Mouse (Mus musculus): ENCODE measurements around the gene Tbx1.

The Tbx1 gene

DNA sequence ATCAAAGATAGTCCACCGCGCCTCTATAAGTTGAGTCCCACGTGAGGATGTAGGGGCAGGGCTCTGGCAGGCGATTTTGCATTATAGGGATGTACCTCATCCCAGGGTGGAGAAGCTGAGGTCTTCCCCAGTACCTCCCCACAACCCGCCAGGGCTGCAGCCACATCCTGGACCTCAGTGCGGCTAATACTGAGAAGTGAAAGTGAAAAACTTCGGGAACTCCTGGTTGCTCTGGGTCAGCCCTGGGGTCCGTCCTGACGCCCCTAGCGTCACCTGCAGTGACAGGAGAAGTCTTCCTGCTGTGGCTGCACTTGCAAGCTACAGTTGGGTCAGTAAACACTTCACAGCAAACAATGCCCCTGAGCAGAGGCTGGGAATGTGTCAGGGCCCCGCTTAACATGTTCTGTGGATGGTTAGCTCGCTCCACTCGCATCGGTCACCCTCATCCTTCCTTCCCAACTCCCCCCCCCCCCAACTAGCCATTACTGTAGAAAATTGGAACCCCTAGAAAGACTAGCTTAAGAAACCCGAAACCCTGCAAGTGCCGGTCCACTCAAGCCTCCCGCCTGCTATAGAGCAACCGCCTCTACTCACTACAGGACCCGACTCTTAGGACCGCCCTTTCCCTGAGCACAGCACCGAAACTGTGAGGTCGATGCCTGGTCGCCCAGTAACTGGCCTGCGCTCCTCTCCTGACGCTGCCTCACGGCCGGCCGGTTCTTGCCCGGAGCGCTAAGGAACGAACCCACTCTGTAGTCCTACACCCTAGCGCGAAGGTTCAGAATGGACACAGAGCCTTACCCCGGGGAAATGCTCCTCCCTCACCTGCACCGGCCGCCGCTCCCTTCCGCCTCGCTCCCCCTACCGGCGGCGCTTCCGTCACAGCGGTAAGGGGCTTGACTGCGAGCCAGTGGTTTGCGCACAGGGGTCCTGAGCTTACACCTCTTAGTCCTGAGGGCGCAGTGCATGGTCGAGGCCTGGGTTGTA, at the start of gene Tbx1:
Gene Tbx1 (minus strand): TSS at position 868 of the 987 bp plus-strand sequence.
- no peak for DNase-seq (ENCODE audit: extremely low read depth, low read depth)

DNA sequence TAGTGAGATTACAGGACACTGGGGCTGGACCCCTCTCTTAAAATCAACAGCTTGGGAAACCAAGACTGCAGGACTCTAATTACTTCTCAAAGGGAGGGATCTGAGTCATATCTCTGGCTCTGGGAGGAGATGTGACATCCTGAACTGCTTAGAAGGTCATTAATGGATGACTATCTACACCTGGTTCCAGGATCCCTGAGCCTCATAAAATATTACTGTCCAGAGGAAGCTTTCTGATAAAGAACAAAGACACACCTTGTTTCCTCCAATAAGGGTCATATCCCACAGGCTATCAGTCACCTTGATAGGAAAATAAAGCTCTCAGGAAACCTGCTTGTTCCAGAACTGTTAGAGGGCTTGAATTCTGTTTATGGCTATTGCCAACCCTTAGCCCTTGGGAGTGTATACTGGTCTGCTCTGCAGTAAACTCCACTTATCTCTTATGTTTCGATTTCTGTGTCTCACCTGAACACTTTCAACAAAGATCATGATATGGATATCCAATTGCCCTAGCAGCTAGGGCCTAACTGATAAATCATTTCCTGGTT, 49.0 kb upstream of the Tbx1 start:
- DNase-seq (ENCODE audit: extremely low read depth, low read depth), result no peak

GRCm38 (mm10) chr16:18638396-18638795, 47.9 kb upstream of the Tbx1 start:
- DNase-seq (ENCODE audit: extremely low read depth, low read depth), result no peak

DNA sequence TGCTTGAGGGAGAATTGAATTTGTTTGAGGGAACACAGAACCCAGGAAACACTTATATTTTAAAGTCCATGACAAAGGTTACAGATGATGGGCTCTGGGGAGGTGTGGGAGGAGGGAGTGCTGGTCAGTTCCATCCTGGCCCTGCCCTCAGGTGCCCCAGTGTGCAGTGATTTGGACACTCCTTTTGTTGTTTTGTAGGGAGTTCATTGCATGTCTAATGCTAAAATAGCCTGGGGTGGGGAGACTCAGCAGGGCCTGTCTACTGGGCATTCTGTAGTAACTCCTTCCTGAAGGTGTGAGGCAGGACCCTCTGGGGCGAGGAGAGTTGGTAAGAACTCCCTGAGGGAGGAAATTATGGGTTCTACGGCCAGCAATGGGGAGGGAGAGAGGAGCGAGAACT, 46.3 kb upstream of the Tbx1 start:
- no peak for DNase-seq (ENCODE audit: extremely low read depth, low read depth)

DNA sequence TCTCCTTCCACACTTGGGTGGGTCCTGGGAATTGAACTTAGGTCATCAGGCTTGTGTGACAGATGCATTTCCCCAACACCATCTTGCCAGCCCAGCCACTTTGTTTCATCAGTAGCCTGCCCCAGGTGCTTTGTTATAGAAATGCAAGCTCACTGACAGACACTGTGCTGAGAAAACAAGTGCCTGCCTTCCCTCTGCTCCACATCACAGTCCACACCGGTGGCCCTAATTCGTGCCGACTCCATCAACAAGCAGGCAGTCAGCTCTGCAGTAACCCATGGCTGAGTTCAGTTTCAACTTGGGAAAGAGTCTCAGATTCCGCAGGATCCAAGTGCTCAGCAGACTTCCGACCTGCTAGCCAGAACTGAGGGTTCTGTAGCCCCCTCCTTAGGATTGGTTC, 45.9 kb upstream of the Tbx1 start:
- no peak for DNase-seq (ENCODE audit: extremely low read depth, low read depth)

DNA sequence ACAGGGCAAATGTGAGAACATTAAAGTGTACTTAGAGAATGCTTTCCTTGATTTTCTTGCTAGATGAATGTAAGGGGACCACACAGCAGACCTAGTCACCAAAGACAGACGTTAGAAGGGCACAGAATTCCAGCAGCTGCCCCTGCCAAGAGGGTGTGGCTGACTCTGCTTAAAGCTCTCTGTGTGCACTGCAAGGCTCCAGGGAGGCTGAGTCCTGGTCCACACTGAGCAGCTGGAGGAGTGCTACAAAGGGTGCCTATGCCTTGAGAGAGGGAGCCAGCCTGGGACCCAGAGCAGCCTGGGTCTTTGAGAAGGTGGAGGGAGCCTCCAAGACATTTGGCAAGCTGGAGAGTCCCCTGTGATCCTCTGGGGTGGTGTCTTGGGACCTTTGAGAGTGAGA, 42.9 kb upstream of the Tbx1 start:
- DNase-seq (ENCODE audit: extremely low read depth, low read depth), result no peak

GRCm38 (mm10) chr16:18632816-18633215, 42.3 kb upstream of the Tbx1 start:
- no peak for DNase-seq (ENCODE audit: extremely low read depth, low read depth)

DNA sequence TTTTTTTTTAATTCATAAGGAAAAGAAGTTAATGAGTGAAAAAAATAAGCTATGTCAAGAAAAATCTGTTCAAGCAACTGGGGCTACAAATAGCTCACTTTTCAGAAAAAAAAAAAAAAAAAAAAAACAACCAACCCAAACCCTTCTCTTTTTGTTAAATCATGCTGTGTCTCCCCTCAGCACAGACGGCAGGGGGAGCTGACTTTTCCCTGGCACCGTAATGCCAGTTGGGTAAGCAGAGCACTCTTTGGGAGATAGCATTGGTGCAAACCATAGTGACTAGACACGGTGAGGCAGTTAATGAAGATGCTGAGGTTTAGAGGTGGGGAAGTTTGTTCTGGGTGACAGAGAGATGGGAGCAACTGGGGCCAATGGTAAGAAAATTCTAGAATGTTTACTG, 41.6 kb upstream of the Tbx1 start:
- DNase-seq (ENCODE audit: extremely low read depth, low read depth), result no peak

GRCm38 (mm10) chr16:18631141-18631540, 40.7 kb upstream of the Tbx1 start:
- DNase-seq (ENCODE audit: extremely low read depth, low read depth), result no peak

GRCm38 (mm10) chr16:18630291-18630690, 39.8 kb upstream of the Tbx1 start:
- DNase-seq (ENCODE audit: extremely low read depth, low read depth), result no peak

DNA sequence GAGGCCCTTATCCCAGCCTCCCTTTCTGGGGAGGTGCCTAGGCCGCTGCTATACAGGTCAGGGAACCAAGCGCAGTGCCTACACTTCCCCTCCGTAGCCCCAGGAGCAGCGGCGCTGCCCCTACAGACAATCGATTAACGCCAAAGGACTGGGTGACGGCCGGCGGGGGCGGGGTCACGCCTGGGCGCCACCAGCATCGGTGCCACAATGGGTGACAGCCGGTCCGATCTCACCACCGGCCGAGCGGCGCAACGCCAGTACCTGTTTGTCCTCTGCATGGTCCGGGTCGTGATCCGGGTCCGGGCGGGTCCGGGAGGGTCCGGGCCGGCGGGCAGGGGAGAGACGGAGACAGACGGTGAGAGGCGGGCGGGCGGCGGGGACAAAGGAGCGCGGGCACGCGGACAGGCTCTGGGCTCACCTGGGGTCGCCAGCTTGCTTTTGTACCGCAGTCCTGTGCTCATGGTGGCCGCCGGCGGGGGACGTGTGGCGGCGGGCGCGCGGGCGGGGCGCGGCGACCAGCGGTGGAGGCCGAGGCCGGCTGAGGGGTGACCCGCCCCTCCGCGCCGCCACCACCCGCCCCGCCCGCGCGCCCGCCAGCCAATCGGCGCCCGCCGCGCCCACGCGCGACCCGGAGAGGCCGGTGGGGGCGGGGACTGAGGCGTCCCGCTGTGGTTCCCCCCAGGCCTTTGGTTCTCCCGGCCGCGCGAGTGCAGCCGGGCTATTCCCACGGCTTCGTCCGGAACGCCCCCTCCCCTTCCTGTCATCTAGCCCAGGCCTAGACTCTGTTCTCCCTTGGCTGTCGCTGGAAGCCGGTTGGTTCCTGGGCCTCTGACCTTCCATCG, 39.1 kb upstream of the Tbx1 start, which contains the start of gene Sept5:
Gene Sept5 (minus strand): TSS at position 565 of the 842 bp plus-strand sequence.
- DNase-seq (ENCODE audit: extremely low read depth, low read depth), result no peak

- DNase-seq (ENCODE audit: extremely low read depth, low read depth), result no peak
These were observed 38.5 kb upstream of the Tbx1 start for GRCm38 (mm10) chr16:18628948-18629340.

DNA sequence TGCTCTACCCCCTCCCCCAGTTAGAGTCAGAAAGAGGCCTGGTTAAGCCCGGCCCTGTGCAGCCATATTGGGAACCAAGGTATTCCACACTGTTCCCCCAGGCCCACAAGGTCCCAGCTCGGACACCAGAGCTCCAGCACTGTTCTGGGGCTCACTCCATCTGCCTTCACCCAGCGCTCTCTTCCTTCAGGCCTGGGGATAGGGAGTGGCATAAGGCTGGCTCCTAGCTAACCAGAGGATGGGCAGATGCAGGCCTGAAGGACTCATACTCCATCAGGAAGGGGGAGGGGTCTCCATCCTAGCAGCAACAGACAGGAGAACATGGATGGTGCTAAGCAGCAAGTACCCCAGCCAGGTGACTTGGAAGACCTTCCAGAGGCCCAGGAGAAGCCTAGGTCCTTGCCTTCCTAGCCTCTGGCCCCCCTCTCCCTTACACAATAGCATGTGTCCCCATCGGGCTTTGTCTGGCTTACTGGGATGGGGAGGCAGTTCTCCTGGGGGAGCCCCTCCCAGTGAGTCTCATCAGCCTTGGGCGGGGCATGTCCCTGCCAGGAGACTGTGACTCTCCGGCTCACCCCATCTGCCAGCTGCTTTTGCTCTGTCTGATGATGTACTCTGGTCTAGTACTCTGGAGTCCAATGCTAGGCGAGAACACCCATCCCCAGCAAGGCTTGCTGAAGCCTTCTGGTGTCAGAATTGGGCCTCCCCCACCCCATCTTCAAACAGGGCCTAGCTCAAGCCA, 37.9 kb upstream of the Tbx1 start:
- DNase-seq (ENCODE audit: extremely low read depth, low read depth), result no peak

- no peak for DNase-seq (ENCODE audit: extremely low read depth, low read depth)
These were observed 36.7 kb upstream of the Tbx1 start for GRCm38 (mm10) chr16:18627163-18627562.

DNA sequence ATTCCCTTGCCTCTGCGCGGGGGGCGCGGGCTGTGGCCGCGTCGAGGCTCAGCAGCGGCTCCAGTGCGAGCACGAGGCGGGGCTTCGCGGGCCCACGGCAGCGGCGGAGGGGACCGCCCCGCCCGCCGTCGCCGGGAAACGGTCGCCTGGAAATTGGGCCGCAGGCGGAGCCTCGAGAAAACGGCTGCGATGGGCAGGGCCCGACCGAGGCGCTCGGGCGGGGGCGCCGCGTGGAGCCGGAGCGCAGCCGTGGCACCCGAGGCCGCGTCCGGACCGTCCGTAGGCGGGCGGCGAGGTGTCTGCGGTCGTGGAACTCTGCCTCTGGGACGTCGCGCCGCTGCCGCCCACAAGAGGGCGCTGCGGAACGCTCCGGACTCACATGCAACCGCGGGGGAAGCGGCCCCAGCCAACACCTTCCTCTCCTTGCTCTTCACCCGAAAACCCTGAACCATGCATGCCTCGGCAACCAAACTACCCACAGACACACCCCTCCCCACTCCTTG, 36.0 kb upstream of the Tbx1 start, which contains the start of gene Gm49601:
Gene Gm49601 (minus strand): TSS at position 52 of the 503 bp plus-strand sequence.
- DNase-seq (ENCODE audit: extremely low read depth, low read depth), result peak; percentile 46

DNA sequence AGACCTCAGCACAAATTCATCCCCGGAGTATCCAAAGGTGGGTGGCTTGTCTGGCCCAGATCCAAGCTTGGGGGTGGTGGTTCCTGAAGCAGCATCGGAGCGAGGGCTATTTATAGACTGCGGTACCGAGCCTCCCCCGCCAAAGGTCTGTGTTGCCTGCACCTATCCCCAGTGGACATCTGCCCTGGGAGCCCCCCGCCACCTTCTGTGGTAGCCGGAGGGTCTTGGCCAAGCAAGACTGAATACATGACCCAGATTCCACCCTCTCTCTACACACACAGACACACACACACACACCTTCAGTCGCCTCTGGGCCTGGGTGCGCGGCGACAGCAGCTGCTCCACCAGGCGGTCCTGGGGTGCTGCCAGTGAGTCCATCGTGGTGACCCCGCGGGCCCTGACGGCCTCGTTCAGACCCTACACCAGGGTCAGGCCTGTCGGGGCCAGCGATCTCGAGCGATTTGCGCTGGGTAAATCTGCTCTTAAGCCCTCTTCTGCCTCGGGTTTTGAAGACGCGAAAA, 35.4 kb upstream of the Tbx1 start:
- no peak for DNase-seq (ENCODE audit: extremely low read depth, low read depth)

DNA sequence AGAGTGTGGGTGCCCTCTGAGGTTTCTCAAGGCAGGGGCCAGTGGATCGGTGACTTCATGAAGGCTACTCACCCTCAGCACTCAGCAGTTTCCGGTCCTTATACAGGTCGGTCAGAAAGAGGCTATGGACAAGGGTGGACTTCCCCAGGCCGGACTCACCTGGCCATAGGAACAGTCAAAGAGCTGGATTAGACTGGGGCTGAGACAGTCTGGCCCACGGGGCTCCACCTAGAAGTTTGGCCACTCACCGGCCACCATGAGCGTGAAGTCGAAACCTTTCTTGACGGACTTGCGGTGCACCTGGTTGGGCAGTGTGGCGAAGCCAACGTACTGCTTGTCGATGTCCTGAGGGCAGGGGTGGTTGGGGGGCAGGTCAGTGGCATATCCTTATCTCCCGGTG, 34.6 kb upstream of the Tbx1 start:
- no peak for DNase-seq (ENCODE audit: extremely low read depth, low read depth)

DNA sequence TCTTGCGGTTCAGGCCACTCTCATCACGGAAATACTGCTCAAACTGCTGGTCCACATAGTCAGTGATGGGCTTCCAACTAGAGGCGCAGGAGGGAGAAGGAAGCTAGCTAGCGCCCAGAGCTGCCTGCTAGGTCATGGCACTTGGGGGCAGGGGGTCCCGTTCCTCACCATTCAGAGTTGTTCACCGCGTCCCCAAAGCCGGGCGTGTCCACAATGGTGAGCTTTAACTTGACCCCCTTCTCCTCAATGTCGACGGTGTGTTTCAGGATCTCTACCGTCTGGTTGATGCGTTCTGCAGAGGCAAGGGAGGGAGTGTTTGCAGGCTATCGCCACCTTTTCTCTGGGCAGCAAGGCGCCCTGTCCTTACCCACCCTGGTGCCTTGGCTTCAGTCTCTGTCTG, 34.2 kb upstream of the Tbx1 start:
- DNase-seq (ENCODE audit: extremely low read depth, low read depth), result no peak

DNA sequence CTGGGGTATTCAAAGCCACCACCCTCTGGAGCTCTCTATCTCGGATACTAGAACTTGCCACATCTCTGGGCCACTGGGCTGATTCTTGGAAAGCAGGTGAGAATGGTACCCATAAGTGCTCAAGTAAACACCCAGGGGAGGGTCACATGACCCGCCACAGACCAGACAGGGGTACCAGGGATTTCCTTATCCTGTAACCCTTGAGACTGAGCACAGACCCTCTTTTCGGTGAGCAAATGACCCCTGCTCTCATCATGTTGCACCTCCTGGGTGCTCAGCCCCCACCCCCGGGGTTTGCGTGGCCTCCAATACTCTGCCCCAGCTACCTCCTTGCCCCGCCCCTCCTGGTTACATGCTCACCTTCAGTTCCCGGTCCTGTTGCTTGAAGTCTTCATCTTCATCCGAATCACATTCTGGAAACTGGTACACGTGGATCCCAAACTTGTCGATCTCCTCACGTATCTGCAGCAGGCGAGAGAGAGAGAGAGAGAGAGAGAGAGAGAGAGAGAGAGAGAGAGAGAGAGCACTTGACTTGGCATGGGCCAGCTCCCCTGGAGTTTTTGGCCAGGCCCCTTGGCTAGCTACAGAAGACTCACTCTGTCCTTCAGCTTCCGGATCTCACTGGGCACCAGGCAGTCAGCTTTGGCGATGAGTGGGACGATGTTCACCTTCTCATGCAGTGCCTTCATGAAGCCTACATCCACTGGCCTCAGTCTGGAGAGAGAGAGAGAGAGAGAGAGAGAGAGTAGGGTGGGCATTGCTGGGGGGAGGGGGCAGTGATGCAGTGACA, 33.5 kb upstream of the Tbx1 start:
- no peak for DNase-seq (ENCODE audit: extremely low read depth, low read depth)
